1 mouse cellular context compared by ENCODE assay signal in genomic region chr7:120860799-120861487, GRCm38 (mm10).
TF ChIP-seq lines count a peak whose summit lies in the region.

No protein-coding gene starts in this region.

TF ChIP-seq in MEL, 35 proteins besides CTCF, POLR2A, EP300 and RAD21 (continued from another document):
- peak; percentile 52; the same call in 1 of the 2 replicates for TF ChIP-seq TBP (IDR thresholded peaks at IDR 0.05; ENCODE audit: low read depth, low read length)
- no peak for TF ChIP-seq E2F4 (IDR thresholded peaks at IDR 0.05; ENCODE audit: borderline replicate concordance, low read depth, low read length)
- 0 out of 2 replicates have a peak, but pooled peaks have one; percentile 13 for TF ChIP-seq NRF1 (IDR thresholded peaks at IDR 0.05; ENCODE audit: insufficient read depth, low read depth, low read length, poor library complexity, severe bottlenecking)
- TF ChIP-seq ZKSCAN1 (IDR thresholded peaks at IDR 0.05; ENCODE audit: low read depth, low read length), result no peak
- TF ChIP-seq GABPA (IDR thresholded peaks at IDR 0.05; ENCODE audit: low read depth, low read length), result no peak
- no peak for TF ChIP-seq RCOR1 (IDR thresholded peaks at IDR 0.05; ENCODE audit: low read depth, low read length)
- TF ChIP-seq MAZ (IDR thresholded peaks at IDR 0.05; ENCODE audit: low read depth, low read length), result 0 out of 2 replicates have a peak, but pooled peaks have one; percentile 43
- no peak for TF ChIP-seq BHLHE40 (IDR thresholded peaks at IDR 0.05; ENCODE audit: borderline replicate concordance, low read depth, low read length)
- no peak for TF ChIP-seq MXI1 (IDR thresholded peaks at IDR 0.05; ENCODE audit: low read depth, low read length)
- TF ChIP-seq MYC (IDR thresholded peaks at IDR 0.05; ENCODE audit: low read depth, low read length), result no peak
- no peak for TF ChIP-seq KAT2A (conservative IDR thresholded peaks at IDR 0.05; ENCODE audit: low read depth, low read length)
- no peak for TF ChIP-seq TAL1 (IDR thresholded peaks at IDR 0.05; ENCODE audit: low read length)
- peak; percentile 31; the same call in 1 of the 2 replicates for TF ChIP-seq NELFE (IDR thresholded peaks at IDR 0.05; ENCODE audit: low read depth, low read length)
- no peak for TF ChIP-seq SMC3 (IDR thresholded peaks at IDR 0.05; ENCODE audit: low read depth, low read length)
- peak; percentile 90 for TF ChIP-seq SIN3A (IDR thresholded peaks at IDR 0.05; ENCODE audit: low read length)
- TF ChIP-seq MEF2A (IDR thresholded peaks at IDR 0.05; ENCODE audit: extremely low read depth, insufficient replicate concordance, low read depth, low read length, poor library complexity, severe bottlenecking), result no peak
- TF ChIP-seq MYB (IDR thresholded peaks at IDR 0.05; ENCODE audit: low read depth, low read length), result peak; percentile 97
- no peak for TF ChIP-seq ZC3H11A (IDR thresholded peaks at IDR 0.05; ENCODE audit: low read depth, low read length)
- peak; percentile 95 for TF ChIP-seq ETS1 (IDR thresholded peaks at IDR 0.05; ENCODE audit: low read depth, low read length)
- peak; percentile 39 for TF ChIP-seq ZNF384 (IDR thresholded peaks at IDR 0.05; ENCODE audit: low read depth, low read length)
- no peak for TF ChIP-seq MAX (IDR thresholded peaks at IDR 0.05; ENCODE audit: low read length)
- TF ChIP-seq CHD2 (IDR thresholded peaks at IDR 0.05; ENCODE audit: low read length), result no peak
